Mouse (Mus musculus) heart, postnatal 14 days (tissue): ENCODE measurements at regions not wholly inside any gene's neighbourhood (a gene's known extent, or its start where the extent isn't known, plus 50 kb on each side); places are given as distances from the start of the nearest gene placed in this dataset.
"Not testable (repeated sequence)": the region's sequence is repeated elsewhere in the genome, so short reads cannot be mapped to it uniquely, and the experiment has no call there.

Experiments used
- DNase-seq, 2 experiments: peaks; one replicate each; pipeline ENCODE4 v3.0.0; 2021 to 2022
- intact Hi-C: fragments of 180-260 bp; cut with DNase I; formaldehyde crosslinking; loops from one replicate; pipeline ENCODE4 v1.15.1; 2025

DNA sequence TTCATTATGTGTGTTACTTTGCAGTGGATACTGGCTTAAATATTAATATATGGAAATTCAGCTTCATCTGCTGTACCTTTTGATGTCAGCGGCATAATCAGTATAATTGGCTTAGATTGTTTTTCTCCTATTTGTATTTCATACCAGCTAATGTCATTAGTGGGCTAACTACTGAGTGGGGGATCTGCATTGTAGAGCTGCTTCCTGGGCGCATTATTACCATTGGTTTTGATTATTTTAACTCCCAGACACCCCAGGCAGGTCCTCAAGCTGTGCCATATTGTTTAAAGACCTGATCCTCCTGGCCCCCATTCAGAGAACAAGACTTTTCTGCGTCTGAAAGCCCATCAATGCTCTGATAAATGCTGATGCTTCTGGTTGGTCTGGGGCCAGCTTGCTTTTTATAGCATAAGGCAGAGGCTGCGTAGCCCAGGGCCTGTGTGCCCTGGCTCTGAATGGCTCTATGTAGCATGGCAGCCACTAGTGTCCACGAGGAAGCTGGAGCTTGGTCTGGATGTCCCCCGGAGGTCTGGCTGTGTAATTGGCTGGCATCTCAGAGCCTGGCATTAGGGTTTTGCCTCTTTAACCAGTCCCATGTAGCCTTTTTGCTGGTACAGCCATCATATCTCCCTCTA, 169.1 kb downstream of the Enc1 start:
- intact Hi-C loops = no loop called here
- no peak for DNase-seq

DNA sequence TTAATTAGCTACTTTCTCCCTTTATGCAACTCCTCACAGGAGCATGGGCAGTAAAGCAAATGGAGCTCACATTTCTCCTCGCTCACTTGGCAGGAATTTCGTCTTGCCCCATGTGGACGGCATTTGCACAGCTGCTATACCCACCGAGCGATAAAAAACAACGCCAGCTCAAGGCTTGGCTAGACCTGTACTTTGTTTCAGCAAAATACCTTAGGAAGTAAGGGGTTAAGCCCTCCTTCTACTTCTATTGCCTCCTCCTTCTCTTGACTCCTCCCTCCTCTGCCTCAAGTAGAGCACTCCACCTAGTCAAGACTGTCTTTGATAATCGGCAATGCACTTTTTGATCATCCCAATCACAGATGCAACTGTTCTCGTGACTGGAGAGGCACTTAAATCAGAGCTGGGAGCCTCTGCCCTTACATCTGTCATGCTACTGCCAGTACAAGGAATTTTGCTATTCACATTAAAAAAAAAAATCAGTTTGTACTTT, 168.4 kb downstream of the Enc1 start:
- DNase-seq = no peak

DNA sequence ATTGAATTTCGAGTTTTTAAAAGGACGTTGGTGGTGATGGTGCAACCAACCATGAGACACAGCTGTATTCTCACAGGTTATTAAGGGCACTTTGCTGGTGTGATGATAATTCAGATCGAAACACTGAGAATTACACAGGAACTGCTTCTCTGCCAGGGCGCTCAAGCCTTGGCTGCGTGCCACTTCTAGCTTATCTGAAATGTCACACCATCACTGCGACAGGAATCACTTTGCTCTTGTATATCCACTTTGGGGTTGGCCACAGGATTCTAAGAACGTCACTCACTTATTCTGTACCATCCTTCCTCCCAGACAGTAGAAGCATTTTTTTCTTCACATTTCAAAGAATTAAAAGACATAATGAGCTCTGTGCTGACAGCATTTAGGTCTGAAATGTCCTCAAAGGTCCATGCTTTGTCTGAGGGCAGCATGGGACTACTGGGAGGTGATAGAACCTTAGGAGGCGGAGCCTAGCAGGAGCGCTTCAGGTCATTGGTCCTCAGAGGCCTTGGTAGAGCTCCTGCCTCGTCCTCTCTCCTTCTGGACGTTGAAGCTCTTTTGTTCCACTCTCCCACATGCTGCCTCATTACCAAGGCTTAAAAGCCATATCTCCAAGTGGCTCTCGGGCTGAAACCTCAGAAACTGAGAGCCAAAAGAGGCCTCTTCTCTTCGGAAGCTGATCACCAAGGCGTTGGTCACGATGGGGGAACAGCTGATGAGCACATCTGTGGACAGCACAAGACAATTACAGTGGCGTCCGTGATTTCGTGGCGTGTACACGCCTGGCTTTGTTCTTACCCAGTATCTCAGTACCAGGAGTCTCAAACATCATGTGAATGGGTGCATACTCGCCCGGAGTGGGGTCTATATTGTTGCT, 167.7 kb downstream of the Enc1 start:
- DNase-seq = peak; percentile 27 to 31
- intact Hi-C loops = no loop called here

More for the DNA sequence above, 168.4 kb downstream of the Enc1 start:
- intact Hi-C loops = no loop called here

DNA sequence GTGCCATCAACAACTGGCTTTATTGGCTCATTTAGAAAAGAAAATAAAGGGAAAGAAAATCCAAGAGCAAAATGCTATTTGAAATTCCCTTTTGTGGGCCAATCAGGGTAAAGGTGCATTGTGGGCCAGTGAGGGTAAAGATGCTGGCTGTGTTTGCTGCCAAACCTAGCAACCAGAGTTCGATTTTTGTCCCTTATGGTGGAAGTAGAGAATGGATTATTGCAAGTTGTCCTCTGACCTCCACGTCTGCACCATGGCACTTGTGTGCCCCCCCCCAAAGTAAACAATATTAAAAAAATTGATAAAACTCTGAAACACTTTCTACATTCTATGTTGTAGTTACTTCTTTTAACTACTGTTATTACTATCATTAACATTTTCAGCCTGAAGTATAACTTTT, 166.9 kb downstream of the Enc1 start:
- no peak for DNase-seq
- intact Hi-C loops = no loop called here

DNA sequence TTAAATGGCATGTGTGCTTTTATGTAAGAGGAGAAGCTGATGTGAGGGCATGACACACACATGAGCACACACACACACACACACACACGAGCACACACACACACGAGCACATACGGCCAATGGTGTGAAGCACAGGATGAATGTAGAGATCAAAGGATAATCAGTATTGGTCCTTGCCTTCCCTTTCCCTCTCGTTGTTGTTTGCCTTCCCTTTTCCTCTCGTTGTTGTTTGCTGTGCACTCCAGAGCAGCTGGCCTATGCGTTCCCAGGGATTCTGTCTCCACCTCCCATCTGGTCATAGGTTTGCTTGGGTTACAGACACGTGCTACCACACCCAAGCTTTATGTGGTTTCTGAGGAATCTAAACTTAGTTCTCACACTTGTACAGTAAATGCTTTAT, 165.8 kb downstream of the Enc1 start:
- intact Hi-C loops = no loop called here
- DNase-seq = no peak

DNA sequence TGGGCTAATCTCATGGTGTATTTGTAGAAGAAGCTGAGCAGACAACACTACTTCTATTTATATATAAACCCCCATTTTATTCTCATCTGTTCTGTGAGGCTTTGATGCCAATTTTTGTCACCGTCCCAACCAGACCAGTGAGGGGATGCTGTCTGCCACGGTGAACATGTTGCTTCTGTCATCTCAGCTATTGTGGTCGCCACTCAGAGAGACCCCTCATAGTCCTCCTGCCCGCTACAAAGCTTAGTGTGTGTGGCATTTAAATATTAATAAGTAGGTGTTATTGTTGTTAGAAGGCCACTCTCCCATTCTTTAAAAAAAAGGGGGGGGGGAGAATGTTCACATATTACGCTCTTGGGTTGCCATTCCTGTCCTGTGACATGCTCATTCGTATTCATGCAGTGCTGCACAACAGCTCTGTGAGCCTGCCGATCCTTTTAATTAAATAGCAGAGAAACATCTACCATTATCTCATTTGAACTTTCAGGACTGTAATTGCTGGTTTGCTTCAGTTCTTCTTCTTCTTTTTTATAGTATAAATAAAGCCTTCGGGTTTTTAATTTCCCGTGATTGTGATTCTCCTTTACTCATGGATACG, 161.4 kb downstream of the Enc1 start:
- intact Hi-C loops = no loop called here
- no peak for DNase-seq

DNA sequence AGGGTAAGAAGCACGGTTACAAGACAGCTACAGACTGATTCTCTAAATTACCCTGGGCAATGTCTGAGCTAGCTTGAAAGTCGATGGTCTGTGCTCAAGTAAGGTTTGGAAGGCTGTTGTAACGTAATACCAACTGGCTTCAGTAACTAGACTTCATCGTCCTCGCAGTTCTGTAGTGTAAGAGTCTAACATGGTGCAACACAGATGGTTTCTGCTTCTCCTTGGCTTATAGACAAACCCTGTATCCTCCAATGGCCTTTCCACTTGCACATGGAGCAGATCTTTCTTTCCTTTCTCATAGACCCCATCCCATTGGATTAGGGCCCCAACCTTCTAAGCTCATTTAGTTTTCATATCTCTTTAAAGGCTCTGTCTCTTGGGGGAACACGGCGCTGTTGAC, 160.7 kb downstream of the Enc1 start:
- intact Hi-C loops = no loop called here
- DNase-seq = no peak

DNA sequence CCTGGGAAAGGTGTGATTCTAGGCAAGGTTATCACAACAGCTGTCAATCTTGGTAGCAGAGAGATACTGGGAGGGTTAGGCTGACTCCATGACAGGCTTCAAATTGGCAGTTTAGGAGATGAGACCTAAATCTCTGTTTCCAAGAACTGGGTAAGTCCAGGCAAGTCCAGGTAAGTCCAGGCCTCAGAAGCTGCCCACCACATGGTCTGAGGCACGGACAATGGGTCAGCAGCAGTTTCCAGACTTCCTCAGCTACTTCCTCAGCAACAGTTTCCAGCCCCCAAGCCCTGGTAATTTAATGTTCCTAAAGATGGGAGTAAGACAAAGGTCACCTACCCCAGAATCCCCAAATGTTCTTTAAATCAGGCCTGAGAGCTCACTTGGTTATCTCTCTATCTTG, 157.1 kb downstream of the Enc1 start:
- intact Hi-C loops = no loop called here
- DNase-seq = no peak

DNA sequence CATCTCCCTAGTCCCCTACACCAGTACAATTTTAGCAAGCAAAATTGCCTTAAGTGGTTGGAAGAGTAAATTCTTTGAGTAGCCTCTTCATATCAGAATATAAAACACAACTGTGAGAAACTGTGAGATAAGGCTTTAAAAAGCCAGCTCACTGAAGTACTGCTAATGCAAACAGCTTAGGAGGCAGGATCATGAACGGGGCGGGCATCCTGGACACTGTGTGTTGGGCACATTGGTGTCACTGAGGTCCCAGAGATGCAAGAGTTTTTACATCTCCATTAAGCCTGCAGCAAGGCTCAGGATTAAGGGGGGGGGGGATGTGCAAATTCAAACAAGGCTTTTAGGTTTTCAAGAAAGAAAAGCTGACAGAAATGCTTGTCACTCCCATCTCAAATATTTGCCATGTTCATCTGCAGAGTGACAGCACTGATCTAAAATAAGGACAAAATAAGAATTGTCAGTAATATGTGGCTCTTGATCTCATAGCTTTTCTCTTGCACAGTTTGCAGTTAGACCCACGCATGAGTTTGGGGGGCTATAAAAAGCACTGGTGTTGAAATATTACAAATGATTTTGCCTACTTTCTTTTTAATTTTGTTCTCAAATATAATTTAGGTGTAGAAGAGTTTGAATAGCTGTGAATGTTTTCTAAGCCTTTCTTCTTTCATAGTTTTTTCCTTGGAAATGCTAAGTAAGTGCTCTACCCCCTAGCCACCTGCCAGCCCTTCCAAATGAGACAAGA, 156.2 kb downstream of the Enc1 start:
- intact Hi-C loops = no loop called here

DNA sequence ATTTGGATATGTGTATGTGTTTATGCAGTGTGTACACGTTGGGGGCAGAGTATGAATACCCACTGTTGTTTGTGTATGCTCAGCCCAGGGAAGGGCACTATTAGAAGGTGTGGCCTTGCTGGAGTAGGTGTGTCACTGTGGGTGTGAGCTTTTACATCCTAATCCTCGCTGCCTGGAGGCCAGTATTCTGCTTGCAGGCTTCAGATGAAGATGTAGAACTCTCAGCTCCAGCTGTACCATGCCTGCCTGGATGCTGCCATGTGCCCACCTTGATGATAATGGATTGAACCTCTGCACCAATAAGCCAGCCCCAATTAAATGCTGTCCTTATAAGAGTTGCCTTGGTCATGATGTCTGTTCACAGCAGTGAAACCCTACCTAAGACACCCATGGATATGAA, 155.4 kb downstream of the Enc1 start:
- intact Hi-C loops, DNase-seq: not testable (repeated sequence)

More for the DNA sequence above, 156.2 kb downstream of the Enc1 start:
- no peak for DNase-seq

DNA sequence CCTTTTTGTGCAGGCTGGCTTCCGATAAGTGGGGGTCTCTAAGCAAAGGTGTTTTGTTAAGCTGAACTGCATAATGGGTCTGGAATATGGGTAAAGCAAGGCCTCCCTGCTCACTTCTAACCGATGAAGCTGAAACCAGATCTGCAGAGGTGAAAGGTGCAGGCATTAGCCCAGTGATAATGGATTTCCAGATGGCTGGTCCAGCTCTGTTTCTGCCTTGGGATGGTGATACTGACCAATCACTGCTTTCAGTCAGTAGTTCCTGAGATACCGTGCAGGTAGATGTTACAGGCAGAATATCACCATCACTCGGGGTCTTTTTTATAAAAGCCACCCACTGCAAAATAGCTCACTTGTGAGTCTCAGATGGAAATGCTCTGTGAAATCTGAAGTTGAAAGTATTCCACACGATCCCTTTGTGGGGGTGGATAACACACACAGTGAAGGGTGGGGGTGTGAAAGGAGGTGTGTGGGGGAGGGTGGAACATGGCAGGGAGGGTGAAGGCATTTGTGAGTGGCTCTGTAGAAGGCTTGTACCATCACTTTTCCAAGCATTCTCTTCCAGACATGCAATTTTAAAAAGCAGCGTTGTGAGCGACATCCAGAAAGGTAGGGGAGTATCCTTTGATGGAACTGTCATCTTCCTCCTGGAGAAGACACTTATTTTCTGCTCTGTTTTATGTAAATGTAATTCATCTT, 154.0 kb downstream of the Enc1 start:
- intact Hi-C loops = no loop called here
- no peak for DNase-seq

DNA sequence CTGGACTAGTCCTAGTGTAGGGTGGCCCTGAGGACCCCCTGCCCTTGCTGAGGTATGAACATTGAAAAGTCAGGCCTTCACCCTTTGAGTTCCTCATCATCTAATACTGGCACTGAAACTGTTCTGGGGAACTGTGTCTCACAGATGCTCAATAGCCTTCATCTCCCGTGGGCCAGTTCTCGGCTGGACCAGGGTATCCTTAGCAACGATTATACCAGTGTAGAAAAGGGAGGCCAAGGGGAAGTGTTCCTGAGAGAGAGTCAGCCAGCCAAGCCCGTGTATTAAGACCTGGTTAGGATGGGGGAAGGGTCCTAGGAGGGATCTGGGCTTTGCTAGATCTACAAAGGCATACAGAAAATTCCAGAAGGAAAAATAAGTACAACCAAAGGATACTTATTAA, 153.2 kb downstream of the Enc1 start:
- DNase-seq = no peak
- intact Hi-C loops = no loop called here

DNA sequence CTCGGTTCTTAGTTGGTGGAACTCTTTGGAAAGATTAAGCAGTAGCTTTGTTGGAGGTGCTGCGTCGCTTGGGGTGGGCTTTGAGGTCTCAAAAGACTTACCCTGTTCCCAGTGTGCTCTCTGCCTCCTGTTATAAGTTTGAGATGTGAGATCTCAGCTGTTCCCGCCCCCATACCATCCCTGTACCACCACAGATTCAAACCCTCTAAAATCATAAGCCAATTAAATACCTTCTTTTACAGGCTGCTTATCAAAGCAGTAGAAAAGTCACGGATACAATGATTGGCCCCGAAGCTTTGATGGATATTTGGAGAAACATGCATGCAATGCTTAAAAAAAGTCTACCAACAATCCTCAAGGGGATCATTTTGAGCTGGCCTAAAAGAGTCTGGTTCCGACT, 152.6 kb downstream of the Enc1 start:
- no peak for DNase-seq
- intact Hi-C loops = no loop called here

DNA sequence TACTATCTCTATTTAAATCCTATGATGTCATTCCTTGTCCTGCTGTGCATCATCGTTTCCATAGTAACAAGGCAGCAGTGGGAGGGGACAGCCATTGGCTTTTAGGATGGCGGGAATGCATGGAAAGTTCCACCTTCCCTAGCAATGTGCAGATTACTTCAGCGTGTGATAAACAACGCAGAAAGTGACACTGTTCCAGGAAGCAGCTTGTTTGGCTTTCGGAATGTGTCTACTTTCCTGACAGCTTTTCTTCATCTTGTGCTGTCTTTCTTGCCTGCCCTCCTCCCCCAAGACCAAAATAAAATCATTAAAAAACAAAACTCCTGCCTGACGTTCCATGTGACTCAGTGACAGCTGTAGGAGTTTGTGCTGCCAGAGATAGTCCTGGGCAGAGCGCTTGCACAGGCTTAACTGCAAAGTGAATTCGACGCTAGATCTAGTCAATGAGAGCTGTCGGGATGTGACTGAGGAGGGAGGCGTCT, 149.6 kb downstream of the Enc1 start:
- intact Hi-C loops = no loop called here

DNA sequence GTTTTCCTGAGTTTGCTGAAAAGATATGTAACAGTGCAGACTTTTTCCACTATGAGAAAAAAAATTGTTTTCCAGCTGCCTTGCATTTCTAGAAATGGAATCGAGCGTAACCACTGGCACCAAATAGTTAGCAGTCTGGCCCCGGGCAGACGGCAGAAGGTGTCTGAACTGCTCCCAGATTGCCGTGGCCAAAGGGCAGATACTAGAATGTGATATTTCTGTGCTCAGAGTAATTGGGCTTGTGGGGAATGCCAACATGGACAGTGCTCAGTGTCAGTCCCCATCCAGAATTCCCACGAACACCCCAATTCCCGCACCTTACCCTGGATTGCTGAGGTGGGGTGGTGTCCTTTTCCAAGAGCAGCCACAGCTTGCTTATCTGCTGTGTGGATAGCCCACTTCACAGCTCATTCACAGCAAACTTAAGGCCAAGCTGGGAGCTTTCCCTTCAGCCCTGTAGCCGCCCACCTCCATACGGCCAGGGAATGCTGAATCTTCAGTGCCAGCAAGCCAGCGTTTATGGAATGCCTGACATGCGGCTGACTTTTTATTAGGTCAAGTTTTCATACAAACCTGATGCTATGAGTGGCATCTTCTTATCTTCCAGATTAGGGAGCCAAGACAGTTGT, 148.1 kb downstream of the Enc1 start:
- intact Hi-C loops = no loop called here
- DNase-seq = no peak

More for the DNA sequence above, 149.6 kb downstream of the Enc1 start:
- DNase-seq = peak; percentile 46 to 64

DNA sequence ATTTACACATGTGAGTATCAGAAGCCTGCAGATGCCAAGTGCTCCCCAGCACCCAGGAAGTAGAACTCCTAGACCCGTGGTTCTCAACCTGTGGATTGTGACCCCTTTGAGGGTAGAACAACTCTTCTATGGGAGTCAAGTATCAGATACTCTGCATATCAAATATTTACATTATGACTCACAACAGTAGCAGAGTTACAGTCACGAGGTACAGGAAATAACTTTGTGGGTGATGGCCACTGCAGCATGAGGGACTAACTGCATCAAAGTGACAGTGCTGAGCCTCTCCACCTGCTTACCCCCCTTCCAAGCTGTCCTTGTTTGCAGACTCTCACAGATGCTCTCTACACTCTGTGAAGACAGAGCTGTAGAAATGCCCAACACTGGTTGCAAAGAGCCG, 145.6 kb downstream of the Enc1 start:
- intact Hi-C loops = no loop called here
- DNase-seq = no peak

DNA sequence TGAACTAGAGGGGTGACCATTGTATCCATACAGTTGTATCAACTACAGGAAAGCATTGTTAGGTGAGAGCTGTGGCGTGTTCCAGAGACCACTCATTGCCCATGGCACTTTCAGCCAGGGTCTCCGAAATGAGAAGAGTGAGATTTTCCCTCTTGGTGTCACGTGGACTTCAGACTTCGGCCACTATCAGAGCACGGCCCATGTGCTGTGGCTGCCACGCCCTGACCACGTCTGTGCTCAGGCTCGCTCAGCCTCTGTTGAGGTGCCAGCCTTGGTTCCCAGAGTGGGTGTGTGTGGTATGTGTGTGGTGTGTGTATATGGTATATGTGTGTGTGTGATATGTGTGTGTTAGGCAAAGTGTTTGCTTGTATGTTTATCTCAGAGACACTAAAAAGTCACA, 144.6 kb downstream of the Enc1 start:
- intact Hi-C loops = no loop called here
- DNase-seq = no peak

DNA sequence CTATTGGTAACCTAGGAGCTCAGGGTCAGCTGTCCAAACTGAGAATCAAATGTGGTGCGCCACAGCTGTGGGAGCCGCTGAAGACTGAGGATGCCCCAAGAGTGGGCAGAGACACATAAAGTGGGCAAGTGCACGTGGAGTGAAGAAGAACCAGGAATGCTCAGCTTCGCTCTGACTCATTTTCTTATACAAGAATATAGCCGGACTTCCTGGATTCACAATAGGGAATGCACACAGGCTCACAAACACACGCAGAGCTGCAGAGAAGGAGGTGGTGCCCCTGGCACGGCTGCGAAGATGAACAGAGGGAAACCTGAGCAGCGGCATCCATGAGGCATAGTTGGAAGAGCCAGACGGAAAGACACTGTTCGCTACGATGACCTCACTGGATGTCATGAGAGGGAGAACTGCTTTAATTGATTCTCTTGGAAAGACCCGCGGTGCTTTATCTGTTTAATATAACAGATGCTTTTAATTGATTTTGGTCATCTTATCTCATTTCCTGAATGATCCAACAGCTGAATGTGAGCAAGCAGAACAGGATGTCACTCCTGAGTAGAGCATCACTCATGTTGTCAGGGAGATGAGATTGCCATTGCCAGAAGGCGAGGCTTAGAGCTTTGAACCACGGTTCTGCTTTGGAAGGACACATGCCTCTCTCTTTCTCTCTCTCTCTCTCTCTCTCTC, 143.3 kb downstream of the Enc1 start:
- intact Hi-C loops = loop anchor here (5.0 kb wide), 1 partner anchor 142 kb away; the partner anchor contains the start of gene Enc1
- no peak for DNase-seq

DNA sequence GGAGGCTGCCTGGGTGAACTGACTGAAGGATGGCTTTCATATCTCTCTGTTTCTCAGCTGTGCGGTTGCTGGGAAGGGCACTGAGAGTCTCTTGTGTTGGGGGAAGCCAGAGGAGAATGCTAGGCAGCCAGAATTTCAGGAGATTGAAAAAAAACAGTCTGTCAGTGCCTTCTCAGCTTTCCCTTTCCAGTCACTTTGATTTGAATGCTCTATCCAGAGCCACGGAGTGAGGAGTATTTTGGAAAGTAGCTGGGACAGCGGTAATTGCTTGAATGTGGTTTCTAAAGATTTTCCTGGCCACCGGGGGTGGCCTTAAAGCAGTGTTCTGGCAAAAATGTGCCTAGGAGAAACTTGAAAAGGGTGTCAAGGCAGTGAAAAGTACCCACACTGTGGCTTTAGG, 142.4 kb downstream of the Enc1 start:
- no peak for DNase-seq
- intact Hi-C loops = loop anchor here (5.0 kb wide), 1 partner anchor 141 kb away; the partner anchor contains the start of gene Enc1
